Mouse (Mus musculus) C2C12 (cell line): ENCODE measurements around the gene Pced1a. TPM values are rescaled to one million over a fixed set of nuclear protein-coding genes. Genes with fewer than 3 reads are reported as not detected.

ENCODE experiments used
- polyA plus RNA-seq: library from polyadenylated mRNA; unstranded; fragments of >200 nt; fragmentation: generic; extraction: Trizol; gene quantifications from one replicate; pipeline ENCODE4 v1.2.1, GENCODE M21; 2012; ENCODE audit warnings: missing spikeins

Gene Pced1a
- polyA plus RNA-seq, 1 experiment = 15.4 TPM

Other genes with a start within 250 kb of the Pced1a start
- gene Snrpb, start 245.3 kb downstream of the Pced1a start, polyA plus RNA-seq = 585 TPM
- gene Tmc2, start 229.5 kb downstream of the Pced1a start, polyA plus RNA-seq = not detected
- gene Nop56, start 150.3 kb downstream of the Pced1a start, polyA plus RNA-seq = 293 TPM
- gene Idh3b, start 140.2 kb downstream of the Pced1a start, polyA plus RNA-seq = 144 TPM
- gene Ebf4, start 129.5 kb downstream of the Pced1a start, polyA plus RNA-seq = 0.07 TPM
- 0.20 TPM for gene Cpxm1, start 27.1 kb downstream of the Pced1a start, polyA plus RNA-seq
- not detected for gene Gm28372, start 19.5 kb downstream of the Pced1a start, polyA plus RNA-seq
- not detected for gene 1700020A23Rik, start 19.4 kb downstream of the Pced1a start, polyA plus RNA-seq
- 0.02 TPM for gene Tmem239, start 18.2 kb downstream of the Pced1a start, polyA plus RNA-seq
- gene Vps16, start 362 bp downstream of the Pced1a start, polyA plus RNA-seq = 44.0 TPM
- 31.6 TPM for gene Ptpra, start 25.6 kb upstream of the Pced1a start, polyA plus RNA-seq
- gene Mrps26, start 139.0 kb upstream of the Pced1a start, polyA plus RNA-seq = 102 TPM
- not detected for gene Oxt, start 151.5 kb upstream of the Pced1a start, polyA plus RNA-seq
- not detected for gene Avp, start 157.9 kb upstream of the Pced1a start, polyA plus RNA-seq
- gene Fastkd5, start 205.3 kb upstream of the Pced1a start, polyA plus RNA-seq = 6.9 TPM
- 5.2 TPM for gene Ubox5, start 205.3 kb upstream of the Pced1a start, polyA plus RNA-seq
- gene Lzts3, start 218.1 kb upstream of the Pced1a start, polyA plus RNA-seq = 4.7 TPM
- 80.4 TPM for gene Ddrgk1, start 240.0 kb upstream of the Pced1a start, polyA plus RNA-seq
- 95.9 TPM for gene Itpa, start 242.9 kb upstream of the Pced1a start, polyA plus RNA-seq